Mouse (Mus musculus): Measurements from ENCODE around the gene Ikzf3.

GRCm38 (mm10) chr11:98595021-98595420 lies 49.2 kb upstream of the Ikzf3 start:
- TF ChIP-seq CTCF (IDR thresholded peaks at IDR 0.05) (no peak), EP300 (IDR thresholded peaks at IDR 0.05) (no peak)

Data from lung, postnatal 0 days (tissue).